In the genomic region with DNA sequence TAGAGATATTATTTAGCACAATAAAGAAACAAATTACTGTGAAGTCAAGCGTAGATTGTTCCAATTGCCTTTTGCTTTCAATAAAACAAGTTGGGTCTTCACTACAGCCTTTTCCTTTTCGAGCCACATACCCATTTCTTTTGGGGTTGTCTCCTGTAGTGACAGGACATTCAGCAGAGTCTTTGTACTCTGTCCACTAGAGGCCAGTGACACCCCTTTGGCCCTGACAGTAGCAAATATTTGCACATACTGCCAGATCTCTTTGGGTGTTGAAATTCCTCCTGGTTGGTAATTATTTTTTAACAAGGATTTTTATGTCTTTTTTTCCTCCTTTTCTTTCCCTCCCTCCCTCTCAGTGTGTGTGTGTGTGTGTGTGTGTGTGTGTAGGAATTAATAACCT, we compare ENCODE assay signal across 15 mouse cellular contexts. TPM values are rescaled to one million over a fixed set of nuclear protein-coding genes. Genes with fewer than 3 reads are reported as not detected.
A peak's percentile ranks its signal among the peaks of the same experiment; 100 is the strongest.
DNase-seq lines count a peak whose midpoint lies in the region; ATAC-seq and TF ChIP-seq lines count a peak whose summit lies in the region.
"Had no signal": no experiment of that assay in that cellular context is flagged by ENCODE, and none has a peak within 500 bp of the region (broad histone marks: within the 10 kb centered on the region; RNA-seq: fewer than 3 reads in every experiment).

No protein-coding gene starts in this region.

- in situ Hi-C loops in Patski (cut with MboI; ENCODE audit: low pct_unique_long_range_greater_than_20kb): loop anchor here (10.0 to 25.0 kb wide), 2 partner anchors 649 to 792 kb away; no protein-coding TSS in a partner anchor

- CTCF ChIA-PET in Patski (lab: Charles Lee): no interaction called here

- POLR2A ChIA-PET in Patski (lab: Charles Lee): no interaction called here

- 62% methylated on average over 2 of the region's 2 CpGs for WGBS in forebrain, embryonic 11.5 days
- 65% methylated on average over 2 of the region's 2 CpGs for WGBS in forebrain, embryonic 16.5 days
- 62% methylated on average over 2 of the region's 2 CpGs for WGBS in midbrain, embryonic 14.5 days
- WGBS in midbrain, embryonic 15.5 days: 55% methylated on average over 2 of the region's 2 CpGs
- WGBS in liver, postnatal 0 days (ENCODE audit: insufficient replicate concordance): 45% methylated on average over 2 of the region's 2 CpGs

- H3K9ac ChIP-seq in forebrain, embryonic 11.5 days (ENCODE audit: low read length): no peak overlapping the region
- no peak overlapping the region for H3K9ac ChIP-seq in forebrain, embryonic 16.5 days (replicated peaks; ENCODE audit: low read depth, low read length)
- no peak overlapping the region for H3K9ac ChIP-seq in midbrain, embryonic 14.5 days (replicated peaks; ENCODE audit: low read length)
- H3K9ac ChIP-seq in midbrain, embryonic 15.5 days: no peak overlapping the region
- H3K9ac ChIP-seq in liver, postnatal 0 days (replicated peaks): no peak overlapping the region
- H3K9ac ChIP-seq: limb, embryonic 15.5 days; stomach, embryonic 15.5 days had no signal

- H3K9me3 ChIP-seq in forebrain, embryonic 11.5 days (ENCODE audit: control insufficient read depth, low read length): no peaks in the 10 kb centered on the region
- H3K9me3 ChIP-seq in forebrain, embryonic 16.5 days (ENCODE audit: control insufficient read depth, low read length): no peaks in the 10 kb centered on the region
- H3K9me3 ChIP-seq in midbrain, embryonic 14.5 days (ENCODE audit: control insufficient read depth, low read length): no peaks in the 10 kb centered on the region
- H3K9me3 ChIP-seq in midbrain, embryonic 15.5 days: no peaks in the 10 kb centered on the region
- H3K9me3 ChIP-seq in liver, postnatal 0 days (ENCODE audit: low read length): no peaks in the 10 kb centered on the region
- H3K9me3 ChIP-seq: limb, embryonic 15.5 days; stomach, embryonic 15.5 days had no signal

- no peak for DNase-seq in forebrain, embryonic 11.5 days (ENCODE audit: low spot score)
- peak; percentile 25 for DNase-seq in midbrain, embryonic 14.5 days
- DNase-seq in Patski (ENCODE audit: low read depth, low spot score): no peak
- DNase-seq in liver, postnatal 0 days: peak; percentile 28
- DNase-seq in layer of hippocampus, adult 18-20 months (ENCODE audit: low spot score in 2 of 2): no peak
- DNase-seq: thymus, postnatal 25 days had no signal

- no peak overlapping the region for H3K4me3 ChIP-seq in forebrain, embryonic 11.5 days (ENCODE audit: low read depth, low read length)
- H3K4me3 ChIP-seq in forebrain, embryonic 16.5 days (replicated peaks; ENCODE audit: low read length): no peak overlapping the region
- no peak overlapping the region for H3K4me3 ChIP-seq in midbrain, embryonic 14.5 days (replicated peaks; ENCODE audit: low read depth, low read length)
- H3K4me3 ChIP-seq in midbrain, embryonic 15.5 days: no peak overlapping the region
- H3K4me3 ChIP-seq in liver, postnatal 0 days (ENCODE audit: low read depth, low read length): no peak overlapping the region
- H3K4me3 ChIP-seq: limb, embryonic 15.5 days; stomach, embryonic 15.5 days had no signal

- no peaks in the 10 kb centered on the region for H3K4me1 ChIP-seq in forebrain, embryonic 11.5 days (replicated peaks; ENCODE audit: control insufficient read depth, insufficient read depth, low read length)
- H3K4me1 ChIP-seq in forebrain, embryonic 16.5 days (replicated peaks; ENCODE audit: control insufficient read depth, insufficient read depth, low read length): peaks cover 9% of the 10 kb centered on the region
- peaks cover 7% of the 10 kb centered on the region for H3K4me1 ChIP-seq in midbrain, embryonic 14.5 days (ENCODE audit: control insufficient read depth, insufficient read depth, low read length)
- H3K4me1 ChIP-seq in midbrain, embryonic 15.5 days: peaks cover 8% of the 10 kb centered on the region; the same call in 1 of the 2 replicates
- H3K4me1 ChIP-seq in liver, postnatal 0 days (ENCODE audit: insufficient read depth): no peaks in the 10 kb centered on the region

- ATAC-seq in forebrain, embryonic 11.5 days (replicated peaks; ENCODE audit: low FRiP score): 0 out of 2 replicates have a peak, but pooled peaks have one; percentile 47
- no peak for ATAC-seq in forebrain, embryonic 16.5 days
- no peak for ATAC-seq in midbrain, embryonic 14.5 days (ENCODE audit: low FRiP score, low TSS enrichment)
- ATAC-seq in midbrain, embryonic 15.5 days (replicated peaks): no peak
- no peak for ATAC-seq in Patski
- ATAC-seq in liver, postnatal 0 days: peak; percentile 62; the same call in 1 of the 2 replicates
- ATAC-seq: intestine, embryonic 16.5 days had no signal

- H3K27ac ChIP-seq in forebrain, embryonic 11.5 days (ENCODE audit: low read depth, low read length): no peak overlapping the region
- H3K27ac ChIP-seq in forebrain, embryonic 16.5 days (ENCODE audit: low read length): no peak overlapping the region
- H3K27ac ChIP-seq in midbrain, embryonic 14.5 days (replicated peaks; ENCODE audit: low read depth, low read length): no peak overlapping the region
- no peak overlapping the region for H3K27ac ChIP-seq in midbrain, embryonic 15.5 days
- H3K27ac ChIP-seq in liver, postnatal 0 days (ENCODE audit: low read depth): no peak overlapping the region
- H3K27ac ChIP-seq: limb, embryonic 15.5 days; macrophage; stomach, embryonic 15.5 days had no signal

- H3K36me3 ChIP-seq in forebrain, embryonic 11.5 days (ENCODE audit: control insufficient read depth, insufficient read depth, low read length): no peaks in the 10 kb centered on the region
- H3K36me3 ChIP-seq in forebrain, embryonic 16.5 days (ENCODE audit: control insufficient read depth, insufficient read depth): no peaks in the 10 kb centered on the region
- no peaks in the 10 kb centered on the region for H3K36me3 ChIP-seq in midbrain, embryonic 14.5 days (ENCODE audit: control insufficient read depth, insufficient read depth, low read length)
- H3K36me3 ChIP-seq in midbrain, embryonic 15.5 days (replicated peaks): no peaks in the 10 kb centered on the region
- no peaks in the 10 kb centered on the region for H3K36me3 ChIP-seq in liver, postnatal 0 days (replicated peaks; ENCODE audit: insufficient read depth, low read length)
- H3K36me3 ChIP-seq: limb, embryonic 15.5 days; stomach, embryonic 15.5 days had no signal

- TF ChIP-seq EP300 in liver, postnatal 0 days (IDR thresholded peaks at IDR 0.05; ENCODE audit: low read depth): no peak

- peak; percentile 58 for TF ChIP-seq CTCF in Patski (IDR thresholded peaks at IDR 0.05)
- TF ChIP-seq CTCF in liver, postnatal 0 days (IDR thresholded peaks at IDR 0.05; ENCODE audit: low read depth): peak; percentile 58

- no peak overlapping the region for H3K4me2 ChIP-seq in forebrain, embryonic 11.5 days (ENCODE audit: low read depth, low read length, severe bottlenecking)
- no peak overlapping the region for H3K4me2 ChIP-seq in forebrain, embryonic 16.5 days (ENCODE audit: low read length)
- H3K4me2 ChIP-seq in midbrain, embryonic 14.5 days (ENCODE audit: low read length): no peak overlapping the region
- no peak overlapping the region for H3K4me2 ChIP-seq in midbrain, embryonic 15.5 days
- H3K4me2 ChIP-seq in liver, postnatal 0 days (ENCODE audit: low read depth, low read length): no peak overlapping the region
- H3K4me2 ChIP-seq: limb, embryonic 15.5 days; stomach, embryonic 15.5 days had no signal

- H3K27me3 ChIP-seq in forebrain, embryonic 11.5 days (ENCODE audit: control insufficient read depth, insufficient read depth, low read length): peaks cover 2% of the 10 kb centered on the region; the same call in 1 of the 2 replicates
- peaks cover 12% of the 10 kb centered on the region; the same call in 1 of the 2 replicates for H3K27me3 ChIP-seq in forebrain, embryonic 16.5 days (replicated peaks; ENCODE audit: control insufficient read depth, insufficient read depth, low read length)
- H3K27me3 ChIP-seq in midbrain, embryonic 14.5 days (ENCODE audit: control insufficient read depth, insufficient read depth, low read length): peaks cover 15% of the 10 kb centered on the region
- H3K27me3 ChIP-seq in midbrain, embryonic 15.5 days (replicated peaks): peaks cover 14% of the 10 kb centered on the region; the same call in 1 of the 2 replicates
- peaks cover 47% of the 10 kb centered on the region for H3K27me3 ChIP-seq in Patski
- peaks cover 11% of the 10 kb centered on the region for H3K27me3 ChIP-seq in liver, postnatal 0 days (ENCODE audit: insufficient read depth, low read length)

RNA-seq across cellular contexts. Expression of a gene that starts 31.0 kb away (rescaled TPM):
- 0.28 TPM in 1 of 2 replicates, not detected in the other for polyA plus RNA-seq in forebrain, embryonic 11.5 days (2014; fragmentation: Nextera tagmentation; extraction: Ambion mirVana)
- polyA plus RNA-seq in forebrain, embryonic 16.5 days (2015; fragmentation: Nextera tagmentation; extraction: Ambion mirVana): 1.8 and 2.0 TPM in 2 replicates
- 0.93 and 1.1 TPM in 2 replicates for polyA plus RNA-seq in midbrain, embryonic 14.5 days (2014; fragmentation: Nextera tagmentation; extraction: Ambion mirVana)
- polyA plus RNA-seq in midbrain, embryonic 15.5 days (2015; fragmentation: Nextera tagmentation; extraction: Ambion mirVana): 1.2 and 1.4 TPM in 2 replicates
- 0.03 TPM for polyA plus RNA-seq in Patski (2021)
- 0.06 and 0.07 TPM in 2 replicates for polyA plus RNA-seq in liver, postnatal 0 days (2015; fragmentation: Nextera tagmentation; extraction: Ambion mirVana)
- under 1 TPM; 0.30 TPM for total RNA-seq in layer of hippocampus, adult 18-20 months (2021)
- total RNA-seq: gastrocnemius, adult 18-20 months; hematopoietic stem cell, adult 5-6 weeks had no signal
- polyA plus RNA-seq: embryonic facial prominence, embryonic 11.5 days; intestine, embryonic 16.5 days; stomach, embryonic 15.5 days had no signal

Comparison
In these comparisons a context has a peak if more than half of its experiments do, and no peak if none do; other contexts are left out.
1. ATAC-seq: peak in forebrain, embryonic 11.5 days (single experiment) and liver, postnatal 0 days (single experiment); none in forebrain, embryonic 16.5 days (single experiment), midbrain, embryonic 14.5 days (single experiment), midbrain, embryonic 15.5 days (single experiment) and Patski (single experiment).
2. DNase-seq: peak in midbrain, embryonic 14.5 days (single experiment) and liver, postnatal 0 days (single experiment); none in forebrain, embryonic 11.5 days (single experiment), Patski (single experiment) and layer of hippocampus, adult 18-20 months (0 of 2).